Mouse (Mus musculus): ENCODE measurements at regions not wholly inside any gene's neighbourhood (a gene's known extent, or its start where the extent isn't known, plus 50 kb on each side); places are given as distances from the start of the nearest gene placed in this dataset.

DNA sequence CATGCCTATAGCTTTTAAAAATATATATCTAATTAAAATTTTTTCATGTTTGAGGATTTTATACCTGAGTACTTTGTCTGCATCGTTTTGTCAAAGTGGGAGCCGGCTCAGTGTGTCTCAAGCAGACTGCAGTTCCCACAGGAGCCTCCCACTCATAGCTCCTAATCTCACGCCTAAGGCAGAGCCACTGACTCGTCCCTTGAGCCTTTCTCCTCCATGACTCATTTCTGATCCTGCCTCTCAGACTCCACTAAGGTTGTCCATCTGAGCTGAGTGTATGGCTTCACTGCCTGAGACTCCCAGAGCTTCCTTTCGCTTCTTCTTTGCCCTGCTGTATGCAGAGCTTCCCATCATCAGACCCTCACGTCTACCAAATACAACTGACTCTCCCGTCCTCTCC is 98.8 kb downstream of the Efnb2 start:
- Histone ChIP-seq H3K4me2 (no peak overlapping the region), H3K27ac (no peak overlapping the region), H3K9ac (no peak overlapping the region), H3K36me3 (replicated peaks) (no peaks in the 10 kb centered on the region), H3K9me3 (no peaks in the 10 kb centered on the region), H3K4me3 (no peak overlapping the region), H3K27me3 (replicated peaks) (peaks cover 8% of the 10 kb centered on the region; the same call in 1 of the 2 replicates), H3K4me1 (no peaks in the 10 kb centered on the region)
- 79% methylated on average over 7 of the region's 7 CpGs for WGBS
- no peak for ATAC-seq (replicated peaks)

DNA sequence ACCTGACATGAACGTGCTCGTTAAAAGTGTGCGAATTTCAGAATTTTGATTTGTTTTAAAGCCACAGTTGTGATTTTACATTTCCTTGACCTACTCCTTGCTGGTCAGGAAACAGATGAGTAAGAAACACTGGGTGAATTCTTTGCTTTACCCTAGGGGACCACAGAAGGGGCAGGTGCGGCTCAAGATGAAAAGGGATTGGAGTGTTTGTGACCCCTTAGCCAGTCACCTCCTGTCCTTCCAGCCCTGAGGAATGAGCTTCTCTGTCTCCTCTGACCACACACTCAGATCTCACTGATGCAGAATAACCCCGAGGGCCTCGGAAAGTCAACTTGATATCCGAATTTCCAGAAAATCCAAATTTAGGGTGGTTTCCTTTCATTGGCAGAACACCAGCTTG is 103.0 kb downstream of the Efnb2 start:
- 83% methylated on average over 7 of the region's 7 CpGs for WGBS
- Histone ChIP-seq H3K4me2 (no peak overlapping the region), H3K9ac (no peak overlapping the region), H3K4me1 (no peaks in the 10 kb centered on the region), H3K27me3 (replicated peaks) (peaks cover 8% of the 10 kb centered on the region; the same call in 1 of the 2 replicates), H3K9me3 (no peaks in the 10 kb centered on the region), H3K4me3 (no peak overlapping the region), H3K27ac (no peak overlapping the region), H3K36me3 (replicated peaks) (no peaks in the 10 kb centered on the region)
- ATAC-seq (replicated peaks) = no peak

DNA sequence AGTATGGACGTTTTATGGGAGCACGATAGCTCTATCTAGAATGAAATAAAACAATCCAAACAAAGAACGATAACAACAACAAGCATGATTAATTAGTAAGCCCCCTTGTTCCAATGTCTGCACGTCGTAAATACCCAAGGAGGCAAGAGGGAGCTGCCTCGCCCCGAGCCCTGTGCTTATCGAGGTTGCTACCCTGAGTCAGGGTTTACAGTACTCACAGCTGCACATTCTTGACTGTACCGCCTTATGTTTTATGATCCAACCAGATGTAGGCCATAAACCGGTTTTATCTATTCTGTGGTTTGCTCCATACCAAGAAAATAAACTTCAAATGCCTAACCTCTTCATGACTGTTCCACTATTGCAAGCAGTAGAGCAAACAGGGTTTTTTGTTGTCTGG is 104.9 kb downstream of the Efnb2 start:
- Histone ChIP-seq H3K4me3 (no peak overlapping the region), H3K27me3 (replicated peaks) (no peaks in the 10 kb centered on the region; the same call in 1 of the 2 replicates), H3K4me1 (no peaks in the 10 kb centered on the region), H3K9ac (no peak overlapping the region), H3K9me3 (no peaks in the 10 kb centered on the region), H3K27ac (no peak overlapping the region), H3K4me2 (no peak overlapping the region), H3K36me3 (replicated peaks) (no peaks in the 10 kb centered on the region)
- ATAC-seq (replicated peaks) = no peak
- WGBS = 90% methylated on average over 10 of the region's 10 CpGs

DNA sequence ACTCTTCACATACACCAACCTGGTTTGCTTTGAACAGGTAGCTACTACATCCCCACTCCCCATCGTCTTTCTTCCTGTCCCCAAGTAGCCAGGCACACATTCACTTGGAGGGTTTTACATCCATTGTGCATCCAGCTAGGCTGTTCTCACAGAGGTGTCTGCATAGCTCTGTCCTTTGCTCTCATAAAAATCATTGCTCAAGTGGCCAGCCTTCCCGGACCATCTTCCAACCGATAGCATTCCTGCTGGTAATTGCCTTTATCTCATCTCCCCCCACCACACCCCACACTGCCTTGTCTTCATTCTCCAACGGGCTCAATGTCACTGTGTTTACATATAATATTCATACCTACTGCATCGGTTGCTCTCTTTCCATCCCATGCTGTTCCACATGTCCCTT is 106.4 kb downstream of the Efnb2 start:
- Histone ChIP-seq H3K4me2 (no peak overlapping the region), H3K4me3 (no peak overlapping the region), H3K4me1 (no peaks in the 10 kb centered on the region), H3K9me3 (no peaks in the 10 kb centered on the region), H3K36me3 (replicated peaks) (no peaks in the 10 kb centered on the region), H3K27me3 (replicated peaks) (no peaks in the 10 kb centered on the region; the same call in 1 of the 2 replicates), H3K27ac (no peak overlapping the region), H3K9ac (no peak overlapping the region)
- 90% methylated on average over 5 of the region's 5 CpGs for WGBS
- ATAC-seq (replicated peaks) = no peak

DNA sequence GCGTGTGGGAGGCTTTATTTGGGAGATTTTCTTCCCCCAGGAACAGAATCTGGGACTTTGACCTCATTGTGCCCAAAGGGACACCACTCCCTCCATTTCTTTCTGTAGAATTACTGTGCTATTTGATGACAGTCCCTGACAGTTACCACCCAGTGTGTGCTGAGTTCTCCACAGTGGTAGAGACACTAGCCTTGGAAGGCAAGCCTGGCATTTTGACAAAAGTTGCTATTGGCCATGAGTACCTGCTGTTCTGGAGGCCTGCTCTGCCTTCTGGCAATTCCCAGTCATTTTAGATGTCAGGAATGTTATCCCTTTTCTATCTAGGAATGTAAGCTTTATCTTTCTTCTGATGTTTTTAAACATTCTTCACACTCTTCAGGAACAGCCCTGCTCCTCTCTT is 108.3 kb downstream of the Efnb2 start:
- no peak for ATAC-seq (replicated peaks)
- Histone ChIP-seq H3K9me3 (no peaks in the 10 kb centered on the region), H3K27ac (no peak overlapping the region), H3K4me2 (no peak overlapping the region), H3K27me3 (replicated peaks) (no peaks in the 10 kb centered on the region; the same call in 1 of the 2 replicates), H3K9ac (no peak overlapping the region), H3K4me1 (no peaks in the 10 kb centered on the region), H3K4me3 (no peak overlapping the region), H3K36me3 (replicated peaks) (no peaks in the 10 kb centered on the region)
- 74% methylated on average over 1 of the region's 1 CpGs for WGBS

DNA sequence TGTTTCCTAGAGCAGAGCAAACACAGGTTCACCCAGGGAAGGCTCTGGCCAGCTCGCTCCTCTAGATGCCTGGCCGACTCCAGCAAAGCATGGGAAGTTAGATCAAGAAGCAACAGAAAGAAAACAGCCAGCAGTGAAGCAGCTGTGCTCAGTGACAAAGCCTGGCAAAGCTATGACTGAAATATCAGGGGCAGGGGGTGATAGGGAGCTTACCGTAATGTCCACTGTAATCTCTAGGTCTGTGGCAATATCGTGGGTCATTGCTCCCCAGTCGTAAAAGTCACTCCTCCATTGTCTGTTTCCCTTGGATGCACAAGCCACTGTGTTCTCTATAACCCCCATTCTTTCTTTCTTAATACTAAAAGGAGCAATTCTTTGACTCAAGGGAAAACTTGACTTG is 124.4 kb downstream of the Efnb2 start:
- H3K4me3 ChIP-seq = no peak overlapping the region
- no peak overlapping the region for H3K27ac ChIP-seq
- H3K9me3 ChIP-seq = no peaks in the 10 kb centered on the region
- H3K27me3 ChIP-seq (replicated peaks) = no peaks in the 10 kb centered on the region
- no peak overlapping the region for H3K9ac ChIP-seq
- 58% methylated on average over 5 of the region's 5 CpGs for WGBS
- H3K36me3 ChIP-seq (replicated peaks) = no peaks in the 10 kb centered on the region
- H3K4me1 ChIP-seq = no peaks in the 10 kb centered on the region
- H3K4me2 ChIP-seq = no peak overlapping the region
- no peak for ATAC-seq (replicated peaks)

DNA sequence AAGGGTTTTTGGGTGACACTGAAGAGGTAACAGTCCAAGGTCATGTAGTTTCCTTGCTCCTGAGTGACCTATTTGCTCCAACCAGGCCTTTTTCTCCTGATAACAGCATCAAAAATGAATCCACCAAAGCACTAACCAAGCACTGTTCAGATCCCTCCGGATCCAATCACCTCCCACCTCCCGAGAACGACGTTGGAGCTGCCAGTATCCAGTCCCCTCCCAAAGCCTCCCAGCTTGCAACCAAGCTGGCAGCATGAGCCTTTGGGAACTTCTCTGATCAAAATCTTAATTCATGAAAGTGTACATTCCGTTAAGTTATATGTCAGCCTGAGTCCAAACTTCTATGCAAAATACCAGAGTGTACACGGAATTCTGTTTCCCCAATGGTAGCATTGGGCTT is 126.3 kb downstream of the Efnb2 start:
- WGBS = 44% methylated on average over 6 of the region's 6 CpGs
- no peak for ATAC-seq (replicated peaks)
- Histone ChIP-seq H3K27ac (no peak overlapping the region), H3K36me3 (replicated peaks) (no peaks in the 10 kb centered on the region), H3K9me3 (no peaks in the 10 kb centered on the region), H3K9ac (no peak overlapping the region), H3K4me2 (no peak overlapping the region), H3K27me3 (replicated peaks) (0 out of 2 replicates have a peak, but pooled peaks cover 3% of the 10 kb centered on the region), H3K4me1 (no peaks in the 10 kb centered on the region), H3K4me3 (no peak overlapping the region)

DNA sequence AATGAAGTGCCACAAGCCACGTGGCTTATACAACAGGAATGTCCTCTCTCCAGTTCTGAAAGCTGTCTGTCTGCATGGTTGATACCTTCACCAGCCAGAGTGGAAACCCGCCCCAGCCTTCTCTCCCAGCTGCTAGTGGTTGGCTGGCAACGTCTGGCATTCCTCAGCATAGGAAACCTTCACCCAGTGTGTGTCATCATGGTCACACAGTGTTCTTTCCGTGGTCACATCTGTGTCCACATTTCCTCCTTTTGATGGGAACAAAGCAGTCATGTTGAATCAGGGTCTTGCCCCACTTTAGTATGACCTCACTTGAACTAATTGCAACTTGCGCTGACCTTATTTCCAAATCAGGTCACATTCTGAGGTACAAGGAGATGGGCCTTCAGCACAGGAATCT is 128.1 kb downstream of the Efnb2 start:
- no peak overlapping the region for H3K4me3 ChIP-seq
- no peak overlapping the region for H3K27ac ChIP-seq
- no peak overlapping the region for H3K9ac ChIP-seq
- 0 out of 2 replicates have a peak, but pooled peaks cover 3% of the 10 kb centered on the region for H3K27me3 ChIP-seq (replicated peaks)
- no peaks in the 10 kb centered on the region for H3K9me3 ChIP-seq
- no peak overlapping the region for H3K4me2 ChIP-seq
- no peaks in the 10 kb centered on the region for H3K4me1 ChIP-seq
- 86% methylated on average over 5 of the region's 5 CpGs for WGBS
- H3K36me3 ChIP-seq (replicated peaks) = no peaks in the 10 kb centered on the region
- ATAC-seq (replicated peaks) = no peak

DNA sequence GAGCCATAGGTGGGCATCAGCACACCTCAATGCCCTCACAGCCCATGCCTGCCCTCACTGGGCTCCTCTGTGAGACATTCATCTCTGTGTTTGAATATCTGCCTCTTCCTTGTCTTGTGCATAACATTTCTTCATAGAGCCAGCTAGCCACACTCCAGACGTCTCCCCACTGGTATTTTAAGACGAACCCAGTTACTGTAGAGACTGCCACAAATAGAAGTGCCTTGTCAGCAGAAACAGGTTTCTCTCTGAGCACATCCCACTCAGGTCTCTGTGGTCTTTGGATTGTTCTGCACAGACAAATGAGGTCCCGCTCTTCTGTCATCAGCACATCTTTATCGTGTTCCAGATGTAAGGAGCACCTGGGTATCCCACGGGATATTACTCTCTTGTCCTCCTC is 130.5 kb downstream of the Efnb2 start:
- Histone ChIP-seq H3K36me3 (replicated peaks) (no peaks in the 10 kb centered on the region), H3K9ac (no peak overlapping the region), H3K27ac (no peak overlapping the region), H3K4me3 (no peak overlapping the region), H3K27me3 (replicated peaks) (0 out of 2 replicates have a peak, but pooled peaks cover 3% of the 10 kb centered on the region), H3K4me1 (no peaks in the 10 kb centered on the region), H3K9me3 (no peaks in the 10 kb centered on the region), H3K4me2 (no peak overlapping the region)
- ATAC-seq (replicated peaks) = no peak
- 77% methylated on average over 5 of the region's 5 CpGs for WGBS

DNA sequence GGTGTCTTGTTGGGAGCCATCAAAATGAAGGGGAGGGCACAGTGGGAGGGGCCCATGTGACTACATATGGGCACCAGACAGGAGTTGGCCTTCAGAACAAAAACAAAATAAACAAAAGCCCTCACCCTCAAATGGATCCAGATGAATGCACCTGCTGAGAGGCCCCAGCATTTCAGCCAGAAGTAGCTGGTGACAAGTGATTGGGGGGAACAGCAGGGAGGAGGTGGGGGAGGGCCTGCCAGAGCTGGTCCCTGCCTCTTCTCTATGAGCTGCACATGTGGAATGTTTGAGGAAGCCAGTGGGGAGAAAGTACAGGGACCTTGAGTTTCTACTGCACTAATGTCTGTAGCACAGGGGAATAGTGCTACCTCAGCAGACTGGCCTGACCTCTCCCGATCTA is 139.5 kb downstream of the Efnb2 start:
- ATAC-seq (replicated peaks) = no peak
- Histone ChIP-seq H3K4me1 (no peaks in the 10 kb centered on the region), H3K36me3 (replicated peaks) (no peaks in the 10 kb centered on the region), H3K9ac (no peak overlapping the region), H3K4me2 (no peak overlapping the region), H3K27me3 (replicated peaks) (no peaks in the 10 kb centered on the region), H3K9me3 (no peaks in the 10 kb centered on the region), H3K4me3 (no peak overlapping the region), H3K27ac (no peak overlapping the region)
- WGBS = 81% methylated on average over 1 of the region's 1 CpGs

DNA sequence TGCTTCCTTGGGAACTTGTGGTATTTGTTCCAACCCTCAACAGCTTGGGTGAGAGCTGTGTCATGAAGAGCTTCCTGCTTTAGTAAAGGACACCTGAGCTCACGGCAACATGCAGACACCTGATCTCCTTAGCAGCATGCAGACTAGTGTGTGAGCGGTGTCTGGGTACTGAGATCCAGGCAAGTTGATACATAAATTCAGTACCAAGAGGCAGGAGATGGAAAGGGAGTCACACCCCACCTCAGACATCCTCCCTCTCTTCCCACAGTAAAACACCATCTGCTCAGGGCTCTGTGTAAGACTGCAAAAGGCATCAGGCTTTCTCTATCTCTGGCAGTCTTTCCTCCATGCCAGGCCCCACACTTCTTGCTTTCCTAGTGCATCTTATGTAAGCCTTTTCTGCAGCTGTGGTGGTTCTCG is 141.3 kb downstream of the Efnb2 start:
- Histone ChIP-seq H3K27ac (no peak overlapping the region), H3K9ac (no peak overlapping the region), H3K9me3 (no peaks in the 10 kb centered on the region), H3K4me1 (no peaks in the 10 kb centered on the region), H3K4me2 (no peak overlapping the region), H3K4me3 (no peak overlapping the region), H3K36me3 (replicated peaks) (no peaks in the 10 kb centered on the region), H3K27me3 (replicated peaks) (no peaks in the 10 kb centered on the region)
- no peak for ATAC-seq (replicated peaks)
- WGBS = 91% methylated on average over 3 of the region's 3 CpGs

DNA sequence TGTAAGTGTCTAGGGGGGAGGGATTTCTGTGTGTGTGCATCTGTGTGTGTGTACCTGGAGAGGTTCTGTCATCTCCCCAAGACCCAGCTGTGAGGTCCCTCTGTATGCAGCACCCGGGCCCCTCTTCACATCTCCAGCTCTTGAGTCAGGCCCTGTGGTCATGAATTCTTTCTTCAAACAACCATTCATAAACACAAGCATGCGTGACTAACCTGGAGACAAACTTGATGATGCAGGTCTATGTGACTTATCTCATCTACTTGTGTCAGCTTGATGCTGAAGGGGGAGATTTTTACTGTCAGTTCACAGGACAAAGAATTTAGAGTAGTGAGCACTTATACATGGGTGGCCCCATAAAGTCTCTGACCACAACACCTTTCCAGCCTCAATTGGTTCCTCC is 143.4 kb downstream of the Efnb2 start:
- 73% methylated on average over 2 of the region's 2 CpGs for WGBS
- Histone ChIP-seq H3K4me2 (no peak overlapping the region), H3K27me3 (replicated peaks) (no peaks in the 10 kb centered on the region), H3K9me3 (no peaks in the 10 kb centered on the region), H3K4me1 (no peaks in the 10 kb centered on the region), H3K27ac (no peak overlapping the region), H3K9ac (no peak overlapping the region), H3K4me3 (no peak overlapping the region), H3K36me3 (replicated peaks) (no peaks in the 10 kb centered on the region)
- no peak for ATAC-seq (replicated peaks)

DNA sequence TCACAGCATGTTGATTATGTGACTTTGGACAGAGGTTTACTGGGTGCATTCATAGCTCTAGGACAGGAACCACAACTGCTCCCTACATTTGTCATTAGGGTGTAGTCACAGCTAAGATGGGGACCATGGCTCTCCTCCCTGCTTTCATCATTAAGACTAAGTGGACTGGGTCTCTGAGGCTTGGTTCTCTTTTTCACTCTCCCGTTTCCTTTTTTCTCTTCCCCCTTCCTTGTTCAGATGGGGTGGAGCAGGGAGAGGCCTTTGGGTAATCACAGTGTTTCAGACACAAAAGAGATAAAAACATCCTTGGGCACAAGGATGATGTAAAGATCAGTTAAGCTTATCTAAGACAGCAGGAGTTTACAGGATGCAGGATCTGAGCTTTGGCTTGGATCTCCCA is 144.8 kb downstream of the Efnb2 start:
- H3K27ac ChIP-seq = no peak overlapping the region
- no peaks in the 10 kb centered on the region for H3K36me3 ChIP-seq (replicated peaks)
- 30% methylated on average over 1 of the region's 1 CpGs for WGBS
- H3K4me1 ChIP-seq = no peaks in the 10 kb centered on the region
- ATAC-seq (replicated peaks) = no peak
- H3K27me3 ChIP-seq (replicated peaks) = no peaks in the 10 kb centered on the region
- H3K4me2 ChIP-seq = no peak overlapping the region
- no peak overlapping the region for H3K4me3 ChIP-seq
- no peaks in the 10 kb centered on the region for H3K9me3 ChIP-seq
- no peak overlapping the region for H3K9ac ChIP-seq
